Mouse (Mus musculus): Measurements from ENCODE around the gene Cxcr5. TPM values are rescaled to one million over a fixed set of nuclear protein-coding genes. Genes with fewer than 3 reads are reported as not detected.

Cxcr5 gene
- total RNA-seq, 2 experiments from 2014 or later: not detected

DNA sequence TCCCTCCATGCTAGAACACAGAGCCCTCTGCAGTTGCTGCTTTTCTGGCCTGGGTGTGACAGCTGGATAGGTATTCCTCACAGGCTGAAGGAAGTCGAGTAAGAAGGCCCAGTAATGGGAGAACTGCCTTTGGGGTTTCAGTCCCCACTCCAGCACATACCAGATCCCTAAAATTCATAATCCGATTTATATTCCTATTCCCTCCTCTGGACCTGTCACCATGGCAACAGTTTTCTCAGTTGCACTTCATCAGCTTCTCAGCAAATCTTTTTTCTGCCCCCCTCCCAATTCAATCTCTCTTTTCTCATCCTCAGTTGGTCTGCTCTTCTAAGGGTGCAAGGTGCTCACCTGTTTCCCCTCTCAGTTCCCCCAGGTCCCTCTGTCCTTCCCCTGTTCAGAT is 92.9 kb downstream of the Cxcr5 start:
- no peak for DNase-seq (ENCODE audit: low spot score in 2 of 2)

DNA sequence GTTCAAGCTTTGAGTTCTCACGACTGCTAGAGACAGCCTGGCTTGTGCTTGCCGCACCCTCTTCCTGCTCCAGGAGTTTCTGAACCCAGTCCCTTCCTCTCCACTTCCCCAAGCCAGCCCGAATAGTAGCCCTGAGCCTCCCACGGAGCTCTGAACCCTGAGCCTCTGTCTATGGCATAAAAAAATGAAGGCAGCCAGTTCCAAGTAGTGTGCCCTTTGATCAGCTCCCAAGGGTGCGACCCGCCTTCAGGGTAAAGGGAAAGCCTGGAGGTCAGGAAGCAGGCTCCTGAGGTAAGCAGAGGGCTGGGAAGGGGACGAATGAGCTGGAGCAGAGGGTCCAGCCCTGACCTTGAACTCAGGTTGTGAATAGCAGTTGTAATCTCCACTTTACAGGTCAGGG is 93.5 kb downstream of the Cxcr5 start:
- no peak for DNase-seq (ENCODE audit: low spot score in 2 of 2)
- intact Hi-C loops (cut with DNase I): no loop called here

More for the DNA sequence above, 92.9 kb downstream of the Cxcr5 start:
- intact Hi-C loops (cut with DNase I): no loop called here

DNA sequence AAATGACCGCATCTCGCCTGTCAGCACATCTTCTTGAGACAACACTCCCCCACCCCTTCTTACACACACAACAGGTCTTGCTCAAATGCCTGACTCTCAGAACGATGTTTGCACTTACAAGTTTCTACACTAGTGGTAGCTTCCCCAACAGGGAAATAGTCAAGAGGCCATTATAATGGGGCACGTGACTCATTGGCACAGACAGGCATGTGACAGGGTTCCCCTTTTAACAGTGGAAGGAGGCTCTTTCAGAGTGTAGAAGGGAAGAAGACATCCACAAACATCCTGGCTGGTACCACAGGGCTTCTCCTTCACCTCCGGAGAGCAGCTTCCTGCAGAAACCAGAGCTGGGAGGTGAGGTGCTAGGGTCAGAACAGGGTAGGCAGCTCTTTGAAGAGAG is 99.7 kb downstream of the Cxcr5 start:
- intact Hi-C loops (cut with DNase I): no loop called here
- DNase-seq (ENCODE audit: low spot score in 2 of 2): no peak

Other genes with a start within 250 kb of the Cxcr5 start
- 100 to 1,000 TPM; 213 to 219 TPM for gene C2cd2l, start 241.6 kb downstream of the Cxcr5 start, total RNA-seq (2021)
- 10 to 100 TPM; 12.3 to 15.8 TPM for gene Dpagt1, start 235.9 kb downstream of the Cxcr5 start, total RNA-seq (2021)
- 10 to 100 TPM; 53.2 to 62.5 TPM for gene H2afx, start 227.2 kb downstream of the Cxcr5 start, total RNA-seq (2021)
- 10 to 100 TPM; 17.9 to 18.0 TPM for gene Hmbs, start 217.6 kb downstream of the Cxcr5 start, total RNA-seq (2021)
- gene Vps11, start 200.2 kb downstream of the Cxcr5 start, total RNA-seq (2021): 10 to 100 TPM; 52.5 to 55.5 TPM
- 100 to 1,000 TPM; 113 to 146 TPM for gene Hyou1, start 182.4 kb downstream of the Cxcr5 start, total RNA-seq (2021)
- 10 to 100 TPM; 27.6 to 33.4 TPM for gene Slc37a4, start 165.0 kb downstream of the Cxcr5 start, total RNA-seq (2021)
- 100 to 1,000 TPM; 631 to 695 TPM for gene Rps25, start 154.7 kb downstream of the Cxcr5 start, total RNA-seq (2021)
- gene Trappc4, start 154.3 kb downstream of the Cxcr5 start, total RNA-seq (2021): 10 to 100 TPM; 67.0 to 69.5 TPM
- gene Ccdc84, start 143.3 kb downstream of the Cxcr5 start, total RNA-seq (2021): 10 to 100 TPM; 17.6 to 20.7 TPM
- gene Foxr1, start 120.7 kb downstream of the Cxcr5 start, total RNA-seq (2021): not detected
- not detected for gene Upk2, start 106.9 kb downstream of the Cxcr5 start, total RNA-seq (2021)
- 10 to 100 TPM; 58.1 to 70.0 TPM for gene Bcl9l, start 79.1 kb downstream of the Cxcr5 start, total RNA-seq (2021)
- gene Ddx6, start 43.0 kb upstream of the Cxcr5 start, total RNA-seq (2021): 100 to 1,000 TPM; 128 to 140 TPM
- under 1 TPM in 1 of 2 experiments, not detected in 1; 0.27 TPM for gene Treh, start 111.4 kb upstream of the Cxcr5 start, total RNA-seq (2021)
- gene Phldb1, start 173.3 kb upstream of the Cxcr5 start, total RNA-seq (2021): 10 to 100 TPM; 74.9 to 86.3 TPM
- 10 to 100 TPM; 89.0 to 99.0 TPM for gene Arcn1, start 206.0 kb upstream of the Cxcr5 start, total RNA-seq (2021)
- 10 to 100 TPM; 65.0 to 72.9 TPM for gene Ift46, start 206.0 kb upstream of the Cxcr5 start, total RNA-seq (2021)
- gene Tmem25, start 237.4 kb upstream of the Cxcr5 start, total RNA-seq (2021): 10 to 100 TPM; 54.0 to 54.9 TPM
- 1 to 10 TPM in 1 of 2 experiments, not detected in 1; 1.4 TPM for gene Ttc36, start 241.2 kb upstream of the Cxcr5 start, total RNA-seq (2021)

All from left cerebral cortex, postnatal 36 days (tissue).